Mouse (Mus musculus) limb, embryonic 14.5 days (tissue): ENCODE data around the gene Olfr549. TPM values are rescaled to one million over a fixed set of nuclear protein-coding genes. Genes with fewer than 3 reads are reported as not detected.

Experiments
- ATAC-seq: fragments of 200-750 bp; cut with Nextera tagmentation; 2 replicates; pipeline ENCODE4 v1.8.0; 2017; ENCODE audit warnings: low read depth, moderate number of reproducible peaks, moderate TSS enrichment; ENCODE audit not compliant: low FRiP score
- DNase-seq: peaks from one replicate; pipeline ENCODE4 v3.0.0-alpha.2; 2015; ENCODE audit warnings: low spot score
- H3K27ac ChIP-seq: fragments of 300-500 bp; sonication (generic); replicated peaks from 2 replicates; pipeline ENCODE4 v1.5.1; 2014; ENCODE audit warnings: low read depth, mild to moderate bottlenecking, low read length, moderate library complexity, mixed read lengths
- H3K27me3 ChIP-seq: fragments of 300-500 bp; sonication (generic); 2 replicates; pipeline ENCODE4 v1.6.1; 2014; ENCODE audit warnings: low read length, mixed read lengths; ENCODE audit not compliant: control insufficient read depth, insufficient read depth
- H3K36me3 ChIP-seq: fragments of 300-500 bp; sonication (generic); 2 replicates; pipeline ENCODE4 v1.6.1; 2014; ENCODE audit warnings: mild to moderate bottlenecking, low read length, moderate library complexity, mixed read lengths; ENCODE audit not compliant: control insufficient read depth, insufficient read depth
- H3K4me1 ChIP-seq: fragments of 300-500 bp; sonication (generic); 2 replicates; pipeline ENCODE4 v1.6.1; 2014; ENCODE audit warnings: antibody characterized with exemption, low read length, mixed read lengths; ENCODE audit not compliant: control insufficient read depth, insufficient read depth
- H3K4me2 ChIP-seq: fragments of 300-500 bp; sonication (generic); replicated peaks from 2 replicates; pipeline ENCODE4 v1.6.1; 2014; ENCODE audit warnings: low read depth, mild to moderate bottlenecking, low read length, moderate library complexity; ENCODE audit not compliant: severe bottlenecking
- H3K4me3 ChIP-seq: fragments of 300-500 bp; sonication (generic); replicated peaks from 2 replicates; pipeline ENCODE4 v1.5.1; 2014; ENCODE audit warnings: low read length
- H3K9ac ChIP-seq: fragments of 300-500 bp; sonication (generic); 2 replicates; pipeline ENCODE4 v1.6.1; 2014; ENCODE audit warnings: mild to moderate bottlenecking, low read depth, low read length, moderate library complexity; ENCODE audit not compliant: severe bottlenecking
- H3K9me3 ChIP-seq: fragments of 300-500 bp; sonication (generic); 2 replicates; pipeline ENCODE4 v1.6.1; 2016; ENCODE audit warnings: low read length; ENCODE audit not compliant: control insufficient read depth
- POLR2A ChIP-seq: fragments of 200-500 bp; IDR thresholded peaks from 2 replicates; pipeline ENCODE4 v1.8.0; 2012; ENCODE audit warnings: inconsistent platforms, mild to moderate bottlenecking, moderate library complexity, borderline replicate concordance; ENCODE audit not compliant: insufficient read depth, insufficient read length; ENCODE audit errors: extremely low read depth
- WGBS: fragments of 180-500 bp; shearing (Covaris S2); extraction: QIAGEN DNeasy Blood & Tissue Kit; methylation state at CpG from one replicate; pipeline ENCODE4 v1.1.7; 2014; 5-methylcytosine and 5-hydroxymethylcytosine counted together
- polyA plus RNA-seq, 2 experiments: library from polyadenylated mRNA; depleted of rRNA in 1 of 2; stranded (reverse) in 1 of 2; unstranded in 1 of 2; fragments of >200 nt; fragmentation: Nextera tagmentation in 1 of 2; extraction: Ambion mirVana in 1 of 2; gene quantifications; 2 replicates each; pipeline versions ENCODE4 v1.2.1 to v1.2.3; 2012 to 2014

Olfr549 gene
- polyA plus RNA-seq, 2 experiments, result not detected

DNA sequence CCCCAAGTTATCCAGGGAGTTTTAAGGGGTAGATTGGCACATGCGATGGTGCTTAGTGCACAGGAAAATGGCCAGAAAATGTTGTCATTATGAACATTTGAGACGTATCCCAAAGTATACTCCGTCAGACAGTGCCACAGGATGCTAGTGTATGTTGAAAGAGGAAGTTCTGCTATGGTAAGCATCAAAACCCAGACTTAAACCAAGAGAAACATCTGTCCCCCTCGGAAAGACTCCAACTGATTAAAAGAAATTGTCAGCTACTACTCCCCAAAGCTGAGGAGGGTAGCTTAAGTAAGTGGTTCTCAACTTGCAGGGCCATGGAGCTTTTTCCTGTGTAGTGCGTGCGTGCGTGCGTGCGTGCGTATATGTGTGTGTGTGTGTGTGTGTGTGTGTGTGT is 37.7 kb upstream of the Olfr549 start:
- WGBS, result 87% methylated on average over 10 of the region's 10 CpGs
- H3K27me3 ChIP-seq, result peaks cover 4% of the 10 kb centered on the region; the same call in 1 of the 2 replicates
- no peak for DNase-seq
- peaks cover 5% of the 10 kb centered on the region; the same call in 1 of the 2 replicates for H3K4me1 ChIP-seq
- H3K27ac ChIP-seq, result no peak overlapping the region
- no peak overlapping the region for H3K4me3 ChIP-seq
- no peak overlapping the region for H3K9ac ChIP-seq
- H3K4me2 ChIP-seq, result no peak overlapping the region
- TF ChIP-seq POLR2A, result no peak
- no peaks in the 10 kb centered on the region for H3K9me3 ChIP-seq
- ATAC-seq, result no peak
- H3K36me3 ChIP-seq, result no peaks in the 10 kb centered on the region

DNA sequence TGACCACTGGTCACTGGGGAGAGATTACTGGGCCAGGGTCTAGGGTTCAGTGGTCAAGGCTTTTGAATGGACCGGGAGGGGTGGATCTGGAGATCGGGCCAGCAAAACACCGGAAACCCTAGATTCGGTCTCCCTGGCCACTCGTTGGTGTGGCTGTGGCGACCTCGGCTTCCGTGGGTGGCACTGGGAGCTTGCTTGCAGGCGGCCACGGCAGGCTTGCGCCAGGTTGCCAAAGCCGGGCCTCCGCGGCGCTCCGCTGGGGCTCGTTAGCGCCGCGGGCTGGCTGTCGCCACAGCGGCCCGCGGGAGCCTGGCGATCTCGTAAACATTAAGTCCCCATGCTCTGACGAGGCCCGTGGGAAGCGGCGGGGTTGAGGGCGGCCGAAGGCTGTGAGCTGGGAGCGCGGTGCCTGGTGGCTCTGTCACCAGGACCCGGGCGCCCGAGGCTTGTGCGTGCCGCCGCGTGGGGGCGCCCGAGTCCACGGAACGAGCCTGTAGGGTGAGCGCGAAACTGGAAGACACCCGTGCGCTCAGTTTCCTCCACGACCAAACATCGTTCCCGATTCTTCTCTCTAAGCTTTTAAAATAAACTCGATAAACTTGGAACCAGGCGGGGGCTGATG is 36.7 kb upstream of the Olfr549 start:
- Histone ChIP-seq H3K4me3 (peak overlapping the region; percentile 45), H3K9ac (peak overlapping the region; percentile 64), H3K4me2 (peak overlapping the region; percentile 93), H3K36me3 (no peaks in the 10 kb centered on the region), H3K9me3 (no peaks in the 10 kb centered on the region), H3K27ac (no peak overlapping the region), H3K4me1 (peaks cover 6% of the 10 kb centered on the region; the same call in 1 of the 2 replicates), H3K27me3 (peaks cover 4% of the 10 kb centered on the region; the same call in 1 of the 2 replicates)
- DNase-seq (peak; percentile 69), ATAC-seq (peak; percentile 89)
- no peak for TF ChIP-seq POLR2A
- WGBS, result under 1% methylated on average over 51 of the region's 54 CpGs

DNA sequence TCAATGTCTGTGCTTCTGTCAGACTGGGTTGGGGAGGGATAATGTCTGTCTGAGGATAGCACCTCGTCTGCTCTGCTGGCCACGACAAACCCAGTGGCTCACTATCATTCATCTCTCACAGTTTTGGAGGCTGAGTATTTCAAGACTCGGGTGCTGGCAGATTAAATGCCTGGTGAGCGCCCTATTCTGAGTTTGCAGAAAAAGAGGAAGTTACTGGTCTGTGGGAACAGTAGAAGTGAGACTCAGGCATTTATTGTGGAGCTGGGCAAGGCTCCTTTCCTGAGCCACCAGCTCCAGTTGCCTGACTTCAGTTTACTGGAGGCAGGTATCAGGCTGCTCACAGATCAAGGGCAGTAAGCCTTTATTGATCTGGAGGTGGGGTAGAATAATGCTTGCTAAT is 35.5 kb upstream of the Olfr549 start:
- Histone ChIP-seq H3K36me3 (no peaks in the 10 kb centered on the region), H3K27ac (no peak overlapping the region), H3K9me3 (no peaks in the 10 kb centered on the region), H3K9ac (no peak overlapping the region), H3K4me3 (no peak overlapping the region), H3K4me1 (peaks cover 6% of the 10 kb centered on the region; the same call in 1 of the 2 replicates), H3K27me3 (peaks cover 4% of the 10 kb centered on the region; the same call in 1 of the 2 replicates), H3K4me2 (no peak overlapping the region)
- WGBS, result 70% methylated on average over 4 of the region's 4 CpGs
- ATAC-seq, result no peak
- DNase-seq, result no peak
- TF ChIP-seq POLR2A, result no peak

DNA sequence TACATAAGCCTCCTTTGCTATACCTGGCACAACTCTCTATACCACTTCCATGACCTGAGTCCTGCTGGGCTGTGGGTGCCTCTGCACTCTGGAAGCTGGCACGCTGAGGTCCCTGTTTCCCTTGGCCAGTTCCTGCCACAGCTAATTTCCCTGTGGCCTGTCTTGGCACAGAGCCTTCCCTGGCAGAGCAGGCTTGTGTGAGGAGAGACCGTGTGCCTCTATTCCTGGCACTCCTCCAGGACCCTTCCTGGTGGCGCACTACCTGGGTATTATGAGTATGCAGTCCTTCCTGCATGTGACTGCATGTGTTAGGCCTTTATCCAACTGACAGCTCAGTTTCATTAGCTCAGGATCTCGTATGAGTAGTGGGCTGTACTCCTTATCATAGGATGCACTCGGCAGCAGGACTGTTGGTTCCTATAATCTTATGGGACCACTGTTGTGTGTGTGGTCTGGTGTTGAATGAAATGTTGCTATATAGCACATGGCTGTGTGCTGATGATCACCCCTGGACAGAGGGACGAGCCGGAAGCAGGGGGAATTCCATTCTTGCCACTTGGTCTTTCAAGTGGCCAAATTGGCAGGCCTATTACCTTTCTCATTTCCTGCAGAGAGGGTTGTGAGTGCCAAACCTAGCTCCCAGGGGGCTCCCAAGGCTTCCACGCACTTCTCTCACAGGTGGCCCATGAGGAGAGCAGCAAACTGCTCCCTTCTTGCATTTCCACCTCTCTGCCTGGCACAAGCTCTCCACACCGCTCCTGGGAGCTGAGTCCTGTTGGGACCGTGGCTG is 33.2 kb upstream of the Olfr549 start:
- ATAC-seq (no peak), DNase-seq (peak; percentile 13)
- H3K4me2 ChIP-seq, result no peak overlapping the region
- H3K27ac ChIP-seq, result no peak overlapping the region
- TF ChIP-seq POLR2A, result no peak
- peaks cover 6% of the 10 kb centered on the region; the same call in 1 of the 2 replicates for H3K4me1 ChIP-seq
- H3K27me3 ChIP-seq, result peaks cover 4% of the 10 kb centered on the region; the same call in 1 of the 2 replicates
- no peak overlapping the region for H3K9ac ChIP-seq
- no peaks in the 10 kb centered on the region for H3K36me3 ChIP-seq
- H3K9me3 ChIP-seq, result no peaks in the 10 kb centered on the region
- H3K4me3 ChIP-seq, result no peak overlapping the region
- 48% methylated on average over 10 of the region's 10 CpGs for WGBS

DNA sequence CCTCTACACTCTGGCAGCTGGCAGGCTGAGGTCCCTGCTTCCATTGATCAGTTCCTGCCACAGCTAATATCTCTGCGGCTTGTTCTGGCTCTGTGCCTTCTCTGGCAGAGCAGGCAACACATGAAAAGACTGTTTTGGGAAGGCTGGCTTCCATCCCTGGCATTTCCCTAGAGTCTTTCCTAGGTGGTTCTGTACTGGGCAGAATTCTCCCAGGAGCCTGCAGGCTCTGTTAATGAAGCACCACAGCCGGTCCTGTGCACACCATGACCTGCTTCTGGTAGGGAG is 32.7 kb upstream of the Olfr549 start:
- DNase-seq (peak; percentile 6), ATAC-seq (no peak)
- no peak overlapping the region for H3K27ac ChIP-seq
- no peak overlapping the region for H3K9ac ChIP-seq
- H3K27me3 ChIP-seq, result peaks cover 4% of the 10 kb centered on the region; the same call in 1 of the 2 replicates
- peaks cover 6% of the 10 kb centered on the region; the same call in 1 of the 2 replicates for H3K4me1 ChIP-seq
- H3K4me3 ChIP-seq, result no peak overlapping the region
- H3K4me2 ChIP-seq, result no peak overlapping the region
- no peak for TF ChIP-seq POLR2A
- H3K36me3 ChIP-seq, result no peaks in the 10 kb centered on the region
- H3K9me3 ChIP-seq, result no peaks in the 10 kb centered on the region
- WGBS, result 66% methylated on average over 2 of the region's 2 CpGs
